Mouse (Mus musculus) liver, embryonic 16.5 days (tissue): Measurements from ENCODE around the gene Rreb1. TPM values are rescaled to one million over a fixed set of nuclear protein-coding genes. Genes with fewer than 3 reads are reported as not detected.

ENCODE experiments used
- ATAC-seq: fragments of 200-750 bp; cut with Nextera tagmentation; 2 replicates; pipeline ENCODE4 v1.8.0; 2017; ENCODE audit warnings: low read depth, mild to moderate bottlenecking, moderate number of reproducible peaks, moderate library complexity
- H3K27ac ChIP-seq: fragments of 300-500 bp; sonication (generic); 2 replicates; pipeline ENCODE4 v1.5.1; 2014; ENCODE audit warnings: mild to moderate bottlenecking, low read length
- H3K27me3 ChIP-seq: fragments of 300-500 bp; sonication (generic); 2 replicates; pipeline ENCODE4 v1.6.1; 2014; ENCODE audit warnings: low read depth, low read length, mixed read lengths; ENCODE audit not compliant: control insufficient read depth, insufficient read depth
- H3K36me3 ChIP-seq: fragments of 300-500 bp; sonication (generic); 2 replicates; pipeline ENCODE4 v1.6.1; 2014; ENCODE audit warnings: mild to moderate bottlenecking; ENCODE audit not compliant: control insufficient read depth, insufficient read depth
- H3K4me1 ChIP-seq: fragments of 300-500 bp; sonication (generic); 2 replicates; pipeline ENCODE4 v1.6.1; 2014; ENCODE audit warnings: low read depth, low read length, mixed read lengths; ENCODE audit not compliant: control insufficient read depth
- H3K4me2 ChIP-seq: fragments of 300-500 bp; sonication (generic); 2 replicates; pipeline ENCODE4 v1.6.1; 2014; ENCODE audit warnings: low read depth, low read length, mixed read lengths
- H3K4me3 ChIP-seq: fragments of 300-500 bp; sonication (generic); 2 replicates; pipeline ENCODE4 v1.5.1; 2014; ENCODE audit warnings: low read depth, mild to moderate bottlenecking, low read length
- H3K9ac ChIP-seq: fragments of 300-500 bp; sonication (generic); 2 replicates; pipeline ENCODE4 v1.6.1; 2014; ENCODE audit warnings: low read depth, low read length
- H3K9me3 ChIP-seq: fragments of 300-500 bp; sonication (generic); replicated peaks from 2 replicates; pipeline ENCODE4 v1.6.1; 2016; ENCODE audit warnings: low read length; ENCODE audit not compliant: control insufficient read depth
- WGBS: fragments of 180-500 bp; shearing (Covaris S2); extraction: QIAGEN DNeasy Blood & Tissue Kit; methylation state at CpG from one replicate; pipeline ENCODE4 v1.1.7; 2014; ENCODE audit not compliant: insufficient replicate concordance; 5-methylcytosine and 5-hydroxymethylcytosine counted together
- polyA plus RNA-seq: library from polyadenylated mRNA; unstranded; fragments of >200 nt; fragmentation: Nextera tagmentation; extraction: Ambion mirVana; gene quantifications from 2 replicates; pipeline ENCODE4 v1.2.1, GENCODE M21; 2015

Gene Rreb1
- polyA plus RNA-seq = 4.2 and 5.9 TPM in 2 replicates

- peaks cover 16% of the 10 kb centered on the region for H3K27me3 ChIP-seq
- peak within 1 kb of the TSS; percentile 80 for H3K4me2 ChIP-seq
- peak within 1 kb of the TSS; percentile 64 for H3K4me3 ChIP-seq
- 0 out of 2 replicates have a peak within 1 kb of the TSS, but pooled peaks have one; percentile 17 for H3K27ac ChIP-seq
- H3K9me3 ChIP-seq = no peaks in the 10 kb centered on the region
- no peaks in the 10 kb centered on the region for H3K36me3 ChIP-seq
- peaks cover 17% of the 10 kb centered on the region for H3K4me1 ChIP-seq
- H3K9ac ChIP-seq = peak within 1 kb of the TSS; percentile 59
- WGBS = under 1% methylated on average over 35 of the region's 37 CpGs
- peak; percentile 35 for ATAC-seq
Observed at GRCm38 (mm10) chr13:37778147-37778593, at the start of gene Rreb1. TSS of gene Rreb1 (plus strand) at chr13:37778400.

GRCm38 (mm10) chr13:37728551-37728950, 49.6 kb upstream of the Rreb1 start:
- WGBS = 72% methylated on average over 7 of the region's 7 CpGs
- H3K4me1 ChIP-seq = no peaks in the 10 kb centered on the region
- no peak overlapping the region for H3K4me3 ChIP-seq
- no peak overlapping the region for H3K27ac ChIP-seq
- ATAC-seq = no peak
- no peaks in the 10 kb centered on the region for H3K9me3 ChIP-seq
- H3K36me3 ChIP-seq = no peaks in the 10 kb centered on the region
- no peaks in the 10 kb centered on the region for H3K27me3 ChIP-seq
- no peak overlapping the region for H3K9ac ChIP-seq
- H3K4me2 ChIP-seq = no peak overlapping the region

- 57% methylated on average over 12 of the region's 12 CpGs for WGBS
- no peaks in the 10 kb centered on the region for H3K36me3 ChIP-seq
- H3K4me1 ChIP-seq = no peaks in the 10 kb centered on the region
- no peak overlapping the region for H3K9ac ChIP-seq
- ATAC-seq = peak; percentile 87
- H3K27ac ChIP-seq = peak overlapping the region; percentile 62
- H3K9me3 ChIP-seq = no peaks in the 10 kb centered on the region
- H3K4me3 ChIP-seq = no peak overlapping the region
- H3K4me2 ChIP-seq = no peak overlapping the region
- H3K27me3 ChIP-seq = no peaks in the 10 kb centered on the region
Observed at GRCm38 (mm10) chr13:37731914-37732693, 46.1 kb upstream of the Rreb1 start.

DNA sequence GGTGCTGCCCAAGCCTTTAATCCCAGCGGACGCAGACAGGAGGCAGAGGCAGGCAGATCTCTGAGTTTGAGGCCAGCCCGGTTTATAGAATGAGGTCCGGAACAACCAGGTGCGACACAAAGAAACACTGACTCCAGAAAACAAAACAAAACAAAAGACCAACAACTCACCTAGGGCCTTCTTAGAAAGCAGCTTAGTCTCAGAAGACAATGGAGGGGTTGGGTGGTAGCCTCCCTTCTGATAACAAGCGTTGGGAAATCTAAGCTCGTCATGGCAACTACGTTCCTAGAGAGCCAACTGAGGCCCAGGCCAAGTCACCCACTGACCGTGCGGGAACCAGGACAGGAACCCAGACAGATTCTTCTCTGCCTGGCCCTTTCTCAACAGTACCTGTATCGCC, 43.7 kb upstream of the Rreb1 start:
- no peak overlapping the region for H3K9ac ChIP-seq
- no peaks in the 10 kb centered on the region for H3K4me1 ChIP-seq
- no peak overlapping the region for H3K4me2 ChIP-seq
- WGBS = 80% methylated on average over 11 of the region's 11 CpGs
- no peak for ATAC-seq
- H3K36me3 ChIP-seq = no peaks in the 10 kb centered on the region
- no peaks in the 10 kb centered on the region for H3K27me3 ChIP-seq
- no peak overlapping the region for H3K4me3 ChIP-seq
- no peak overlapping the region for H3K27ac ChIP-seq
- H3K9me3 ChIP-seq = no peaks in the 10 kb centered on the region

DNA sequence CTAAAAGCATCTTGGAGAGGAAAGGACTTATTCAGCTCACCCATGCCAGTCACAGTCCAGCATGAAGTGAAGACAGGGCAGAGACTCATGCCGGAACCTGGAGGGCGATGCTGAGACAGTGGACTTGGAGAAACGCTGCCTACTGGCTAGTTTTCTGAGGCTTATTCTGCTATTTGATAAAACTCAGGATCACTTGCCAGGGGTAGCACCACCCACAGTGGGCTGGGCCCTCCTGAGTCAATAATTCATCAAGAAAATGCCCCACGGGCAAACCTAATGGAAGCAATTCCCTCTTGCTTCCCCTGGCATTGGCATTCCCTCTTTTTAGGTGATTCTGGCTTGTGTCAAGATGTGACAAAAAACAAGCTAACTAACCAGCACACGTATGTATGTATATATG, 38.1 kb upstream of the Rreb1 start:
- H3K9ac ChIP-seq = no peak overlapping the region
- H3K4me3 ChIP-seq = no peak overlapping the region
- peaks cover 8% of the 10 kb centered on the region for H3K4me1 ChIP-seq
- H3K4me2 ChIP-seq = no peak overlapping the region
- 67% methylated on average over 5 of the region's 5 CpGs for WGBS
- H3K9me3 ChIP-seq = no peaks in the 10 kb centered on the region
- no peak for ATAC-seq
- H3K36me3 ChIP-seq = no peaks in the 10 kb centered on the region
- no peaks in the 10 kb centered on the region for H3K27me3 ChIP-seq
- no peak overlapping the region for H3K27ac ChIP-seq

DNA sequence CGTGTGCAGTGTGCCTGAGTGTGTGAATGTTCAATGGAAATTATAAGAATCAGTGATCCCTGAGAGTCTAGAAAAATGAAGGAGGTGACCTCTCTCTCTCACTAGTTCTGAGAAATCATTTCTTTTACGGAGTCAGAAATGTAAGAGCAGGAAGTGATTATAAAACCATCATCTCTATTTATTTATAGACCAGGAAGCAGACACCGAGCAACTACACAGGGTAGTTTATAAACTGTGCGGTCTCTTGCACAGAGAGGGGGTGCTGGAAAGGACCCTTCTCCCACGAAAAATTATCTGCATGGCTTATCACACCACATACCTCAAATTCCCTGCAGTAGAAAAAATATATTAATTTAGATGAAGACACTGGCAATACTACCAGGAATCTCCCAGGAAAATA, 37.4 kb upstream of the Rreb1 start:
- 29% methylated on average over 5 of the region's 5 CpGs for WGBS
- ATAC-seq = no peak

GRCm38 (mm10) chr13:37742248-37742647, 36.0 kb upstream of the Rreb1 start:
- ATAC-seq = no peak
- no peak overlapping the region for H3K9ac ChIP-seq

More for the DNA sequence above, 37.4 kb upstream of the Rreb1 start:
- Histone ChIP-seq H3K36me3 (no peaks in the 10 kb centered on the region), H3K4me3 (no peak overlapping the region), H3K4me2 (no peak overlapping the region), H3K27ac (no peak overlapping the region), H3K4me1 (peaks cover 8% of the 10 kb centered on the region), H3K9me3 (no peaks in the 10 kb centered on the region), H3K27me3 (no peaks in the 10 kb centered on the region), H3K9ac (no peak overlapping the region)

GRCm38 (mm10) chr13:37747504-37747903, 30.7 kb upstream of the Rreb1 start:
- no peaks in the 10 kb centered on the region for H3K9me3 ChIP-seq
- H3K36me3 ChIP-seq = no peaks in the 10 kb centered on the region
- no peak for ATAC-seq
- no peak overlapping the region for H3K4me2 ChIP-seq
- WGBS = 66% methylated on average over 7 of the region's 7 CpGs
- H3K27ac ChIP-seq = no peak overlapping the region
- H3K4me1 ChIP-seq = peaks cover 7% of the 10 kb centered on the region
- no peak overlapping the region for H3K4me3 ChIP-seq
- no peaks in the 10 kb centered on the region for H3K27me3 ChIP-seq
- H3K9ac ChIP-seq = no peak overlapping the region

More at GRCm38 (mm10) chr13:37742248-37742647, 36.0 kb upstream of the Rreb1 start:
- Histone ChIP-seq H3K36me3 (no peaks in the 10 kb centered on the region), H3K4me2 (no peak overlapping the region), H3K9me3 (no peaks in the 10 kb centered on the region), H3K4me3 (no peak overlapping the region), H3K27ac (no peak overlapping the region), H3K27me3 (no peaks in the 10 kb centered on the region), H3K4me1 (peaks cover 8% of the 10 kb centered on the region)
- 50% methylated on average over 4 of the region's 4 CpGs for WGBS

- ATAC-seq = no peak
- no peaks in the 10 kb centered on the region for H3K36me3 ChIP-seq
- 16% methylated on average over 3 of the region's 3 CpGs for WGBS
- no peaks in the 10 kb centered on the region for H3K9me3 ChIP-seq
- no peak overlapping the region for H3K4me3 ChIP-seq
- no peak overlapping the region for H3K9ac ChIP-seq
- H3K27ac ChIP-seq = no peak overlapping the region
- no peak overlapping the region for H3K4me2 ChIP-seq
- no peaks in the 10 kb centered on the region for H3K27me3 ChIP-seq
- peaks cover 7% of the 10 kb centered on the region for H3K4me1 ChIP-seq
Observed at GRCm38 (mm10) chr13:37749485-37749884, 28.7 kb upstream of the Rreb1 start.
